In the genomic region with DNA sequence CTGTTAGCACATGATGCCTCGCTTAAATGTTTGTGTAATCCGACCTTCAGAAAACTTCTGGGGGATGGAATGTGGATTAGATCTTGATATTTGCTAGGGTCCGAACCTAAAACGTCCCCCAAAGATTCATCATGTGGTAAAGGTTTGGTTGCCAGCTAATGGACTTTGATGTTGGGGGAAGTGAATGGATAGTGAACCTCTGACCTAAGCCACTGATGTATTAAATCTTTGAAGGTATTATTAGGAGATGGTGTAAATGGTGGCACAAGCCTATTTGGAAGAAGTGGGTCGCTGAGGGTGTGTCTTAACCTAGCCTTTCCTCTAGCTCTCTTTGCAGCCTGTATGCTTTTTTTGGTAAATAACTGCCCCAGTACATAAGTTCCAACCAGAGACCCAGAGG, we compare ENCODE assay signal across 9 mouse cellular contexts. TPM values are rescaled to one million over a fixed set of nuclear protein-coding genes. Genes with fewer than 3 reads are reported as not detected.
DNase-seq lines count a peak whose midpoint lies in the region; ATAC-seq and TF ChIP-seq lines count a peak whose summit lies in the region.
"Had no signal": no experiment of that assay in that cellular context is flagged by ENCODE, and none has a peak within 500 bp of the region (broad histone marks: within the 10 kb centered on the region; RNA-seq: fewer than 3 reads in every experiment).

No protein-coding gene starts in this region.

- H3K4me3 ChIP-seq in heart, embryonic 12.5 days = peak overlapping the region; percentile 92
- H3K4me3 ChIP-seq in bone marrow macrophage, adult 2 months (ENCODE audit: insufficient read depth, low read length) = peak overlapping the region; percentile 97; the same call in 1 of the 2 replicates
- peak overlapping the region; percentile 91 for H3K4me3 ChIP-seq in hindbrain, embryonic 15.5 days
- H3K4me3 ChIP-seq in liver, postnatal 0 days (ENCODE audit: low read depth, low read length) = peak overlapping the region; percentile 96

- H3K36me3 ChIP-seq in heart, embryonic 12.5 days = no peaks in the 10 kb centered on the region
- H3K36me3 ChIP-seq in hindbrain, embryonic 15.5 days = no peaks in the 10 kb centered on the region
- no peaks in the 10 kb centered on the region for H3K36me3 ChIP-seq in liver, postnatal 0 days (replicated peaks; ENCODE audit: insufficient read depth, low read length)

- H3K27ac ChIP-seq in heart, embryonic 12.5 days (ENCODE audit: poor library complexity, severe bottlenecking) = no peak overlapping the region
- H3K27ac ChIP-seq in bone marrow macrophage, adult 2 months (ENCODE audit: insufficient read depth, low read depth, low read length) = no peak overlapping the region
- no peak overlapping the region for H3K27ac ChIP-seq in hindbrain, embryonic 15.5 days (replicated peaks)
- peak overlapping the region; percentile 84 for H3K27ac ChIP-seq in liver, postnatal 0 days (ENCODE audit: low read depth)

- no peaks in the 10 kb centered on the region for H3K27me3 ChIP-seq in heart, embryonic 12.5 days (replicated peaks)
- H3K27me3 ChIP-seq in hindbrain, embryonic 15.5 days = peaks cover 5% of the 10 kb centered on the region; the same call in 1 of the 2 replicates
- H3K27me3 ChIP-seq in liver, postnatal 0 days (ENCODE audit: insufficient read depth, low read length) = no peaks in the 10 kb centered on the region

- TF ChIP-seq EP300 in liver, postnatal 0 days (IDR thresholded peaks at IDR 0.05; ENCODE audit: low read depth) = no peak

- no peaks in the 10 kb centered on the region for H3K9me3 ChIP-seq in heart, embryonic 12.5 days (replicated peaks)
- H3K9me3 ChIP-seq in hindbrain, embryonic 15.5 days = no peaks in the 10 kb centered on the region
- H3K9me3 ChIP-seq in liver, postnatal 0 days (ENCODE audit: low read length) = no peaks in the 10 kb centered on the region

- H3K4me2 ChIP-seq in heart, embryonic 12.5 days = peak overlapping the region; percentile 82
- peak overlapping the region; percentile 89 for H3K4me2 ChIP-seq in hindbrain, embryonic 15.5 days
- peak overlapping the region; percentile 83 for H3K4me2 ChIP-seq in liver, postnatal 0 days (ENCODE audit: low read depth, low read length)

- 29% methylated on average over 5 of the region's 5 CpGs for WGBS in heart, embryonic 12.5 days
- WGBS in hindbrain, embryonic 15.5 days = 47% methylated on average over 5 of the region's 5 CpGs
- 25% methylated on average over 5 of the region's 5 CpGs for WGBS in liver, postnatal 0 days (ENCODE audit: insufficient replicate concordance)

- TF ChIP-seq CTCF in bone marrow macrophage, adult 2 months (IDR thresholded peaks at IDR 0.05; ENCODE audit: low read depth, low read length) = no peak
- TF ChIP-seq CTCF in liver, postnatal 0 days (IDR thresholded peaks at IDR 0.05; ENCODE audit: low read depth) = no peak

- DNase-seq in heart, adult 9 months (ENCODE audit: low spot score in 2 of 2) = no peak
- no peak for DNase-seq in liver, postnatal 0 days
- no peak for DNase-seq in frontal cortex, postnatal 36 days (ENCODE audit: low spot score in 2 of 2)
- no peak for DNase-seq in T-cell, adult 2 months (ENCODE audit: low spot score)
- DNase-seq in gastrocnemius, postnatal 4 days (ENCODE audit: low spot score in 2 of 2) = no peak

- ATAC-seq in heart, embryonic 12.5 days (ENCODE audit: insufficient number of reproducible peaks, low FRiP score) = no peak
- ATAC-seq in hindbrain, embryonic 15.5 days (ENCODE audit: low FRiP score, low read depth) = no peak
- ATAC-seq in liver, postnatal 0 days = no peak

- peaks cover 20% of the 10 kb centered on the region for H3K4me1 ChIP-seq in heart, embryonic 12.5 days (replicated peaks)
- peaks cover 14% of the 10 kb centered on the region for H3K4me1 ChIP-seq in bone marrow macrophage, adult 2 months (ENCODE audit: control insufficient read depth, insufficient read depth, low read length)
- peaks cover 14% of the 10 kb centered on the region for H3K4me1 ChIP-seq in hindbrain, embryonic 15.5 days (replicated peaks)
- H3K4me1 ChIP-seq in liver, postnatal 0 days (ENCODE audit: insufficient read depth) = peaks cover 17% of the 10 kb centered on the region

- 0 out of 2 replicates have a peak overlapping the region, but pooled peaks have one; percentile 91 for H3K9ac ChIP-seq in heart, embryonic 12.5 days
- peak overlapping the region; percentile 89 for H3K9ac ChIP-seq in hindbrain, embryonic 15.5 days
- H3K9ac ChIP-seq in liver, postnatal 0 days (replicated peaks) = peak overlapping the region; percentile 86; the same call in 1 of the 2 replicates

- no peak for TF ChIP-seq POLR2A in bone marrow macrophage, adult 2 months (IDR thresholded peaks at IDR 0.05; ENCODE audit: borderline replicate concordance, low read depth, low read length)

RNA-seq across cellular contexts. Expression of gene Slc35a3, which starts 0.4 kb away (rescaled TPM):
- 14.8 and 16.0 TPM in 2 replicates for polyA plus RNA-seq in heart, embryonic 12.5 days (2016; fragmentation: Nextera tagmentation; extraction: Ambion mirVana)
- 22.8 and 24.1 TPM in 2 replicates for polyA plus RNA-seq in bone marrow macrophage, adult 2 months (2012; ENCODE audit: insufficient read depth, insufficient read length, missing spikeins)
- polyA plus RNA-seq in hindbrain, embryonic 15.5 days (2015; fragmentation: Nextera tagmentation; extraction: Ambion mirVana) = 8.0 and 8.7 TPM in 2 replicates
- polyA plus RNA-seq in liver, postnatal 0 days (2015; fragmentation: Nextera tagmentation; extraction: Ambion mirVana) = 6.0 and 7.5 TPM in 2 replicates
- 10 to 100 TPM; 12.6 to 15.6 TPM for total RNA-seq in gastrocnemius, postnatal 4 days (2021)

RNA-seq across cellular contexts. Expression of gene Gm43191, which starts 32.0 kb away (rescaled TPM):
- polyA plus RNA-seq in heart, embryonic 12.5 days (2016; fragmentation: Nextera tagmentation; extraction: Ambion mirVana) = not detected in 2 replicates
- polyA plus RNA-seq in bone marrow macrophage, adult 2 months (2012; ENCODE audit: insufficient read depth, insufficient read length, missing spikeins) = not detected in 2 replicates
- polyA plus RNA-seq in hindbrain, embryonic 15.5 days (2015; fragmentation: Nextera tagmentation; extraction: Ambion mirVana) = not detected in 2 replicates
- polyA plus RNA-seq in liver, postnatal 0 days (2015; fragmentation: Nextera tagmentation; extraction: Ambion mirVana) = not detected in 2 replicates
- total RNA-seq in gastrocnemius, postnatal 4 days (2021) = not detected
- polyA plus RNA-seq: embryonic facial prominence, embryonic 11.5 days had no signal

RNA-seq across cellular contexts. Expression of gene Mfsd14a, which starts 50.6 kb away (rescaled TPM):
- 64.8 and 65.5 TPM in 2 replicates for polyA plus RNA-seq in heart, embryonic 12.5 days (2016; fragmentation: Nextera tagmentation; extraction: Ambion mirVana)
- polyA plus RNA-seq in bone marrow macrophage, adult 2 months (2012; ENCODE audit: insufficient read depth, insufficient read length, missing spikeins) = 53.9 and 59.8 TPM in 2 replicates
- polyA plus RNA-seq in hindbrain, embryonic 15.5 days (2015; fragmentation: Nextera tagmentation; extraction: Ambion mirVana) = 60.6 and 65.4 TPM in 2 replicates
- 28.2 and 30.5 TPM in 2 replicates for polyA plus RNA-seq in liver, postnatal 0 days (2015; fragmentation: Nextera tagmentation; extraction: Ambion mirVana)
- 10 to 100 TPM; 26.6 TPM for total RNA-seq in gastrocnemius, postnatal 4 days (2021)
